In genomic region chr5:67954097-67954496, GRCm38 (mm10) we compare ENCODE assay signal across 30 mouse cellular contexts. TPM values are rescaled to one million over a fixed set of nuclear protein-coding genes. Genes with fewer than 3 reads are reported as not detected.
"Had no signal": no experiment of that assay in that cellular context is flagged by ENCODE, and none has a peak within 500 bp of the region (broad histone marks: within the 10 kb centered on the region; RNA-seq: fewer than 3 reads in every experiment).

No protein-coding gene starts in this region.

- H3K36me3 ChIP-seq: limb, embryonic 10.5 days; limb, embryonic 13.5 days; liver, embryonic 12.5 days; liver, embryonic 15.5 days; lung, embryonic 15.5 days; stomach, embryonic 15.5 days had no signal

- H3K27me3 ChIP-seq: limb, embryonic 13.5 days; liver, embryonic 12.5 days; liver, embryonic 15.5 days; lung, embryonic 15.5 days; megakaryocyte, embryonic 14.5 days; stomach, embryonic 15.5 days had no signal

- DNase-seq: kidney, adult 2 months; kidney, postnatal 25 days; layer of hippocampus, adult 9-11 months; liver; lung, adult 18-20 months; lung, postnatal 10 days; lung, postnatal 36 days; midbrain, embryonic 14.5 days; right cerebral cortex, postnatal 14 days; spleen, adult 18-20 months; thymus, postnatal 25 days had no signal

- H3K4me1 ChIP-seq: limb, embryonic 10.5 days; limb, embryonic 13.5 days; liver, embryonic 12.5 days; liver, embryonic 15.5 days; lung, embryonic 15.5 days; stomach, embryonic 15.5 days had no signal

- H3K9ac ChIP-seq: limb, embryonic 13.5 days; liver, embryonic 12.5 days; liver, embryonic 15.5 days; lung, embryonic 15.5 days; stomach, embryonic 15.5 days had no signal

- ATAC-seq: intestine, postnatal 0 days; liver, embryonic 12.5 days had no signal

- H3K27ac ChIP-seq: kidney, postnatal 0 days; layer of hippocampus, adult 2 months; left cerebral cortex, adult 2 months; limb, embryonic 10.5 days; limb, embryonic 13.5 days; liver, embryonic 12.5 days; liver, embryonic 15.5 days; lung, embryonic 15.5 days; stomach, embryonic 15.5 days had no signal

- H3K9me3 ChIP-seq: limb, embryonic 10.5 days; limb, embryonic 13.5 days; liver, embryonic 12.5 days; liver, embryonic 15.5 days; lung, embryonic 15.5 days; stomach, embryonic 15.5 days had no signal

- H3K4me2 ChIP-seq: limb, embryonic 13.5 days; liver, embryonic 12.5 days; liver, embryonic 15.5 days; lung, embryonic 15.5 days; midbrain, embryonic 11.5 days; stomach, embryonic 15.5 days had no signal

- H3K4me3 ChIP-seq: layer of hippocampus, adult 2 months; left cerebral cortex, adult 2 months; limb, embryonic 10.5 days; limb, embryonic 13.5 days; liver, embryonic 12.5 days; liver, embryonic 15.5 days; lung, embryonic 15.5 days; megakaryocyte, embryonic 14.5 days; stomach, embryonic 15.5 days had no signal

RNA-seq across cellular contexts. Expression of gene Gm21905, which starts 7.9 kb away (rescaled TPM):
- total RNA-seq: layer of hippocampus, adult 2 months; layer of hippocampus, postnatal 25 days; left cerebral cortex, adult 2 months; midbrain, postnatal 0 days had no signal
- polyA plus RNA-seq: intestine, postnatal 0 days; kidney, adult 2 months; kidney, embryonic 14.5 days; kidney, postnatal 0 days; large intestine, adult 2 months; limb, embryonic 10.5 days; limb, embryonic 13.5 days; liver, embryonic 12.5 days; liver, embryonic 15.5 days; lung, embryonic 15.5 days; midbrain, embryonic 11.5 days; midbrain, embryonic 14.5 days; midbrain, postnatal 0 days; neural tube, embryonic 11.5 days; neural tube, embryonic 14.5 days; stomach, embryonic 15.5 days; thymus, postnatal 0 days had no signal

RNA-seq across cellular contexts. Expression of gene Gm5108, which starts 12.6 kb away (rescaled TPM):
- total RNA-seq: layer of hippocampus, adult 2 months; layer of hippocampus, postnatal 25 days; left cerebral cortex, adult 2 months; midbrain, postnatal 0 days had no signal
- polyA plus RNA-seq: kidney, adult 2 months; kidney, embryonic 14.5 days; kidney, postnatal 0 days; large intestine, adult 2 months; limb, embryonic 10.5 days; limb, embryonic 13.5 days; liver, embryonic 12.5 days; liver, embryonic 15.5 days; lung, embryonic 15.5 days; midbrain, embryonic 11.5 days; midbrain, embryonic 14.5 days; midbrain, postnatal 0 days; neural tube, embryonic 11.5 days; neural tube, embryonic 14.5 days; stomach, embryonic 15.5 days; thymus, postnatal 0 days had no signal
